Mouse (Mus musculus) right cerebral cortex, postnatal 25 days (tissue): Measurements from ENCODE around the gene Gm20388.
A peak's percentile ranks its signal among the peaks of the same experiment; 100 is the strongest.

Source experiments
- DNase-seq: peaks from one replicate; pipeline ENCODE4 v3.0.0; 2022

Gm20388 gene

DNA sequence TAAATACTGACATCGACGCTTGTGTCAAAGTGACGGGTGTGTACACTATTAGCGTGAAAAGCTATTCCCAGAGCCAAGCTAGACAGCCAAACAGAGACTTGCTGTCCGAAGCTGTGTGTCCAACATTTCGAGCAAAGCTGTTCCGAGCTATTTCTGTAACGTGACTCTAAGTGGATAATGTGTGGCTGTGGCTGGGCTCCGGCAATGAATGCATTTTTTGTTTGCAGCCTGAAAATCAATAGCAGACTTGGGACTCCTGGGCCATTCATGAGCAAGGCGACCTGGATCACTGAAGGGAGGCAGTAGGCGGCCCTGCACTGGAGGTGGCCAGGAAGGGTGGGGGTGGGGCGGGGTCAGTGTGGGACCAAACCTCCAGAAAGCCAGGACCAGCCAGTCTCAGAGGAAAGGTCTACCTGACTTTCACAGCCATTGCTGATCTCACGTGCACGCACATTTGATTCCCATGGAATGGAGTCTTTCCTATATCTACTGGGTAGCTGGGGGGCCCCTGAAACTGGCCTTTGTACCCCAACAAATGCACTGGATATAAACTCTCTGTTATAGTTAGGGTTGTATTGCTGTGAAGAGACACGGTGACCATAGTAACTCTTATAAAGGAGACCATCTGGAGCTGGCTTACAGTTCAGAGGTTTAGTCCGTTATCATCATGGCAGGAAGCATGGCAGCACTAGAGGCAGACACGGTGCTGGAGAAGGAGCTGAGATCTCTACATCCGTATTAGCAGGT lies 1415.7 kb downstream of the Gm20388 start:
- DNase-seq = no peak

DNA sequence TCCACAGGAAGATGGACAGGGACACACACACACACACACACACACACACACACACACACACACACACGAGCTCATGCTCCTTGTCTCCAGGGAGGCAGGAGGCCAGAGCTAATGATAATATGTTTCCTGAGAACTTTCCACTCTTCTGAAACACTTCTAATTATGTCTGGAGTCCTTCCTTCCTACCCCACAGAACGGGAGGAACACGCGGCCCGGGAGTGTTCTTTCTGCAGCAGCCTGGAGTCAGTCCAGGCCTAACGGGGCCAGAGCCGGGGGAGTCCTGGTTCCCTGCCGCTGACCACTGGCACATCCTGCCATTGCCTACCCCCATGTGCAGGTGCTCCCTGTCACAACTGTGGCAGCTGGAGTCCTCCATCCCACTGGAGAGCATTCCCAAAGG lies 1421.8 kb downstream of the Gm20388 start:
- no peak for DNase-seq

DNA sequence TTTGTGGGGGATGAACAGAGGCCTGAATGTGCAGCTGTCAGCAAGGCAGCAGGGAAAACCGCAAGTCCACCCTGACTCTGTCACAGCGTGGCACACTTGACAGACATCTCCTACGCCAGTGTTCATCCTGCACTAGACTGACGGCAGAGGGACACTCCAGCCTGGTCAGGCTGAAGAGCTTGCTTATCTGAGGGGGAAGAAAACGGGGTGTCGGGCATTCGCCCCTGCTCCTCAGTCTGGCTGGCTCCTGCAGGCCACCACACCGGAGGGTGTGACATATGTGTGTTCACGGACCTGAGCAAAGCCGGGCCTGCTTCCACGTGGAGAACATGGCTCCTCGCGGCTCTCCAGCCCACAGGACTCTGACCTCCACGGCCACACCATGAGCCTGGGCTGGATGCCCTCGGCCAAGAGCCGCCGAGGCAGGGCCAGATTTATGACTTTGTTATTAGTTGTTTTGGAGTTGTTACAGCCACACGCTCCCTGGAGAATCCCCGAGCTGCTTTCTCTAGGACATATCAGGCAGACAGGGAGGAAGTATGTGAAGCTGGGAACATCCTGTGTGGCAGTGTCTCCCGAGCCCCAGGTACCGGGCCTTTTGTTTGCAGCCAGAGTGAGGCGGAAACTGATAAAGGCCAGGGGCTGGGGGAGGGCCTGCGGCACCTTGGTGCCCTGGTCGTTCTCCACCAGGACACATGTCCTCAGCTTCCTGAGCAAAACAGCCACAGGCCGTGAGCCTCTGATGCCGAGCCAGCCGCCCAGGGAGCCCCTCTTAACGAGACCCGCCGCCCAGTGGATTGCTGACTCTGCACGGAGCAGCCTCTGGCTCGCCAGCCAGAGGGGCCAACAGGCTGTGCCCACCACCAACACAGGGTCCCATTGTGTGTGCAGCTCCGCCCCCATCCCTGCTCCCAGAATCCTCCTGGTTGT lies 1424.1 kb downstream of the Gm20388 start:
- no peak for DNase-seq

DNA sequence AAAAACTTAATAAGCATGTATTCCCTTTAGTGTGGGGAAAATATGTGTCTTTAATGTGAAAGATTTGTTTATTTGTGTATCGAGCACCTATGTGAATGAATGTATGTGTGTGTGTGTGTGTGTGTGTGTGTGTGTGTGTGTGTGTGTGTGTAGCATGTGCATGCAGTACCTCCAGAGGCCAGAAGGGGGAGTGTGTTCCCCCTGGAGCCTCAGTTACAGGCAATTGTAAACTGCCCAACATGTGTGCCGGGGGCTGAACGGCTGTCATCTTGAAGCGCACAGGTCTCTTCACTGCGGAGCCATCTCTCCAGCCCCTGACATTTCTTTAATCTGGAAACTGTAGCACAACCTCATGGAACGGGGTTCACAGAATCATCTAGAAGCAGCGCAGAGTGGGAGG lies 1425.0 kb downstream of the Gm20388 start:
- DNase-seq = no peak

DNA sequence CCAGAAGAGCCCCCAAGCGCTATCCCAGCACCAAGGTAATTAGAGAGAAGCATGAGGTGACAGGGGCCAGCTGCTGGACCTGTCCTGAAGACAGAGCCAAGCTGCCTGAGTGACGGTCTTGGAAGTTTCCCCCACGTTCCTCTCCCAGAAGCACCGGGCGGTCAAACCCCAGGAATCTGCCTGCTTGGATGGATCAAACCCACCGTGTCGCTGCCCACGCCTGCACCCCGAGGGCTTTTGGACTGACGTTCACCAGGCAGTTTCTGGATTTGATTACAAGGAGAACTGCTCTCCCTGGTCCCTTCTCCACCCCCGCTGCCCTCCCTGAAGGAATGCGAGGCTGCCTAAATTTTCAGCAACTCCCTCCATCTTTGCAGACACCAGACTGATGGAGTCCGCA lies 1432.3 kb downstream of the Gm20388 start:
- no peak for DNase-seq

DNA sequence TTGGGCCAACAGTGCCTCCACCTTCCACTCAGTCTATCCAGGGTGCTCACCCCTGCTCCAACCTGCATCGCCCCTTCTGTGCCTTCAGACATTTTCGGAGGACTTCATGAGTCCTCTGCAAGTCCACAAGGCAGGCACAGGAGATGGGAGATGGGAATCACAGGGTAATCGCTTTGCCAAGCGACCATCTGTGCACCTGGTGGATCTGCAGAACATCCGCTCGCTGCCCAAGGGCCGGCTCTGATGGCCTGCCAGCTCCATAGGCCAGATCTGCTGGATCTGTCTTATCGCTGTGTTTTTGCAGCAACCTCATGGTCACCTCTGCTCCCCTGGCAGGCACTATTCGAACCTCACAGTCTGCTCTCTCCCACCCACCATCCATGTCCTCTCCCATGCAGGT lies 1433.8 kb downstream of the Gm20388 start:
- no peak for DNase-seq

DNA sequence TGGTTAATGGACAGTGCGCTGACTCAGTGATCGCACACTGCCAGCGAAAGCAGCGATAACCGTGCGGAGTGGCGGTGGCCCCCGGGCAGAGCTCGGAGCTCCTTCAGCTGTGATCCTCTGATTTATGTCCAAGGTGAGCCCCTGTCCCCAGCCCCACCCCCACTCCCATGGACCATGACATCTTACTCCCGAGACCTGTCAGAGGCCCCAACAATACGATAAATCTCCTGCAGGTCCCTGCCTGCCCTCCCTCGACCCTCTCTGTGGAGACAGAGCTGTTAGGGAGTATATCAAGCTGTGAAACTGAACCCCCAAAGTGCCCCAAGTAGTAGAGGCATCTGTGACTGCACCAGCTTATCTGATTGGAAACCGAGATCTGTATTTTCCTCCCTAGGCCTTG lies 1435.5 kb downstream of the Gm20388 start:
- no peak for DNase-seq

DNA sequence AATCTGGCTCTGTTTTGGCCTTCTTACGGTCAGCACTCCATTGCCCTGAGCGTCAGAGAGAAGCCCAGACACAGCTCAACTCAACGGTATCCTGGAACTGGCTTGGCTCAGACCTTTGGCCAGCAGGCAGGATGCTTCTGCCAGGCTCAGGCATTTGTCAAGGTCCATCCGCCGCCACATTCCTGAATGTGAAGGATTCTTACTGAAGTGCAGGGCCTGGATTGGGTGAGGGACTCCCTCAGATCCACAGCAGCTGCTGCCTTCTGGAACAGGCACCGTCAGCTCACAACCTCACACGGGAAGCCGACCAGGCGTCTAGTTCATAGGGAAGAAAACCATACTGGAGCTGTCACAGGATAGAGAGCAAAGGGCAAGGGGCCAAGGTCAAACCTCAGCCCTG lies 1436.2 kb downstream of the Gm20388 start:
- DNase-seq = no peak

DNA sequence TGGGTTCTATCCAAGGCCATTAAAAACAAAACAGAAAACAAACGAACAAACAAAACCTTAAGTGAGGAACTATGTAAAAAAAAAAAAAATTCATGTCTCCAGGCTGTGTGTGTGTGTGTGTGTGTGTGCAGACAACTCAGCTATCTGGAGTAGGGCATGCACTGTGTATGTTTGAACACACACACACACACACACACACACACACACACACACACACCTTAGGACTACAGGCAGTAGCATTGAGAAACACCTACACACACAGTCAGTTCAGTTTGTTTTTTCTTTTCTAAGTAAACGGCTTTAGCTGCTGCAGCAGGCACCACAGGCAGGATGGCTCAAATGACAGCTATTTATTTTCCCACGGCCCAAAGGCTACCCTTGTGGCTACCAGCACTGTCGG lies 1438.4 kb downstream of the Gm20388 start:
- no peak for DNase-seq

DNA sequence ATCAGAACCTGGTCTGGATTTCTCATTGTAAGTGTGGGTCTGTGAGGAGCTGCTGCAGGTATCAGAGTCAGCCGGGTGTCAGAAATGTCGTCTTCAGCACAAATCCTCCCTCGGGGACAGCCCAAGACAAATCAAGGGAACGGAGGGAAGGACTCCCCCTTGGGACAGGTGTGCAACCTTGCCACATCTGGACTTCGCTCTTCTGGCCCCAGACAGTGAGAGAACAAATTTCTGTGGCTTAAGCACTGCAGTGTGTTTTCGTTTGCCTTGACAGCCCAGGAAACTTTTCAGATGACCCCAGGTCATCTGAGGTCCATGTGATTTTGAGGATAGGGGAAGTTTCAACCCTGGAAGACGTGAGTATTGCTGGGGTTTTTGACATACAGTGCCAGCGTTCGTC lies 1440.2 kb downstream of the Gm20388 start:
- DNase-seq = no peak

DNA sequence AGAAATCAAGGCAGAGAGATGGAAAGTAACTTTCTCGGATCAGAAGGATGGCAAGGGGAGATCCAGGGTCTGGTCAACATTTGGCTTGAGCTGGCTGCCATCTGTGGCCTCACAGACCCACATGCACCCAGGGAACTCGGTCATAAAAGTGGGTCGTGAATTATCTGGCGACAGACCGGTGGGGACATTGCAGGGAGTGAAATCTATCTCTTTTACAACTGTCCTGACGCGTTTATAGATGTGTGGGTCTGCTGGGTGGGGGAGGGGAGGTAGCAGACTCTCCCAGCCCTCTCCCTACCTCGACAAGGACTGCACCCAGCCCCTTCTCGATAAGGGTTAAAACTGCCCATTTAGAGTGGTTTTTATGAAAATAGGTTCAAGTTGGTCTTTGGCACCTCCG lies 1444.2 kb downstream of the Gm20388 start:
- DNase-seq = no peak

DNA sequence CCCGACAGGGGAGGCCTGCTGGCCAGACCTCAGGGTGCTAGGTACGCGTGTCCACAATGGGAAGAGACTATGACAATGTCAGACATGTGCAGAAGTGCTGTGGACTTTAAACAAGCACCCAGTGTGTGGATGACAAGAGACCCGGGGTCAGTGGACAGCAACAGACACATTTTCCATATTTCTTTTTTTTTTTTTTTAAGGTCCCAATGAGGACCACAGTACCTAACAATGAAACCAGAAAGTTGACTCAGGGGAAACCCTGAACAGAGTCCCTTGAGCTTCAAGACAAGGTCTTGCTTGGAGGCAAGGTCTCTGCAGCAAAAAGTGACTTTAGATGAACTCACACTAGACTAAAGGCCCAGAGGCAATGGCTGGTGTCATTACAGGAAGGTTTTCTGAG lies 1446.8 kb downstream of the Gm20388 start:
- DNase-seq = no peak

DNA sequence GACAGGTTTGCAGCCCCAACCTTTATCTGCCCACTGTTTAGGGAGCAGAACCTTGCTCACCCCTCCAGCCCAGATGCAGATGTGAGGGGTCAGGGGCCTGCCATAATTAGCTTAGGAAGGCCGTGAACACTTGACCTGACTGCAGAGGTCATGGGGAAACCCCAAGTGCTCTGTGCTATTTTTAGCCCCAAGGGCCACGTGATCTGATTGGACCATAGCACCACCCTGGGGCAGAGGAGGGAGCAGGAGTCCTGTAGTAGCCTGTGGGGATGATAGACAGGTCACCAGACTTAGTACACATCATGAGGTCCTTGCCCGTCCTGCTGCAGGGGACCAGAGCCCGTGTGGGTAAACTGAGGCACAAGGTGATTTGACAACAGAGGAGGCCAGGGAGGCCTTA lies 1448.0 kb downstream of the Gm20388 start:
- no peak for DNase-seq

DNA sequence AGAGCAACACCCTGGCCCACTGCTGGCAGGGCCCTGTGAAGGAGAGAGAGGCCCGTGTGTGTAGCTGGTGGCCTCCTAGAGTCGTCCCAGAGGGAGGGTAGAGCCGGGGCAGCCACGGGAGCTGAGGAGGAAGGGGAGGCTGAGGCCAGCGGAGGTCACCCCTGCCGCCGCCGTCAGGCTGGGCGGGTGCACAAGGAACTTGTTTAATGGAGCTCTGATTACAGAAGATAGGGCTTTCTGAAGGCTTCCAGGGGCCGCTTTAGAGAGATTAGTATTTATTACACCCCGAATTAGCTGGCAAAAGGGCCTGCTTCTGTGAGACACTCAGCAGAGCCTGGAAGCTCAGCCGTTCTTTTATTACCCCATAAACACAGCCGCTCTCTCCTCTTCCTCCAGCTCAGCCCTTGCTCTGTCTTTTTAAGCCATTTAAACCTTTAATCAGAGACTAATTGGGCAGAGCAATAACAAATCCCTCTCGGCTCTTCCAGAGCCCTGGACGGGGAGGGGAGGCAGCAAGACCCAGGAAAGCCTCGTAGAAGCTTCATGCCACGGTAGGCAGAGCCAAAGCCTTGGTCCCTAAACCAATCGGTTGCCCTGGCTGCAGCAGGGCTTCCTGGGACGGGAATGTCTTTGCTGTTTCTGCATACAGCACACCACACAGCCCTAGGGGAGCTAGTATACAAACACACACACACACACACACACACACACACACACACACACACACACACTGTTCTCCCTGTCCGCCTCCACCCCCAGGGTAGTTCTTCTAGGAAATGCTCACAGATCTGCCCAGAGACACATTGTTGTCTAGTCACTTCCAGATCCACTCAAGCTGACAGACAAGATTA lies 1448.7 kb downstream of the Gm20388 start:
- DNase-seq = no peak

DNA sequence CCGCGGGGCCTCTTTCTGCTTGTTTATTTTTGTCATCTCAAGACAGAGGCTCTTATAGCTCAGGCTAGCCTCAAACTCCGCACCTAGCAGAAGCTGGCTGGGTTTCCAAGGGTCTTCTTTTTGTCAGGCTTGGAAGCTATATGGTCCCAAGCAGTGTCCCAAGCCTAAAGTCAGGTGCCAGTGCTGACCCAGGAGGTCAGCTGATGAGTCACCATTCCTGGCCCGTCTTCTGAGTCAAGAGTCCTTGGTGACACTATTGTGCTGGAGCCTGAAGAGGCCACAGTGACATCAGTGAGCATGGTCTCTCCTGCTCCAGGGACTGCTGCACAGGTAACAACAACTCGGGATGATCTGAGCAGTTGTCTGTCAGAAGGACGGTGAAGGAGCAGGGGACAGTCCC lies 1449.4 kb downstream of the Gm20388 start:
- no peak for DNase-seq

DNA sequence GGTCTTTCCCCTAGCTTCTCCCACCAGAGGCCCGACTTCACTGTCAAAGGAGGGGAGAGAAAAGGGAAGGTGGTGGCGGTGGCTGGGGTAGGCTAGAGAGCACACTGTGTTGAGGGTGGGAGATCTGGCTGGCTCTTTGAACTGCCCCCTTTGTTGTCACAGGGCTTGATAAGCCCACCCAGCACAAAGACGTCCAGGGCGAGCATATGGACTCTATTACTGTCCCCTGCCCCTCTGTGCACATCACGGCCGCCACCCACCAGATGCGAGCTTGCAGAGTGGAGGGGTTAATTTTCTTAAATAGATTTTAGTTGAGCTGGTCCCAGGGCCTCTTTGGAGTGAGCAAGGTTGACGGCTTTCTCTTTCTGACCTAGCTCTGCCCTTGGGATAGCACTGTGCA lies 1450.5 kb downstream of the Gm20388 start:
- DNase-seq = no peak

DNA sequence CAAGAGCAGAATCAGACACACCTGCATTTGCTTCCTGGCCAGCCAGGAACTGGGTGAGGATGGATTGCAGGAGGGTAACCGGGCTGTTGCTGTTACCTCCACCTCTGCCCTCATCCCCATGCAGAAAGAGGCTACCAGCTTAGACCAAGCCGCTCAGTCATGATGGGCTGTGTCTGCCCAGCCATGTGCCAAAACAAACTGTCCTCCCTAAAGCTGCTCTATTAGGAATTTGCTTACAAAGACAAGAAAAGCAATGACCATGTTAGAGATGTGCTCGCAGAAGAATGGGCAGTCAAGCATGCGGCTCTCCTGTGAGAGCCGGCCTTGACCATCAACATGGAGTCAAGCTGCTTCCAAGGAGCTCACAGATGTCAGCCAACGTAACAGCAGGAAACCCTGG lies 1454.0 kb downstream of the Gm20388 start:
- DNase-seq = no peak

DNA sequence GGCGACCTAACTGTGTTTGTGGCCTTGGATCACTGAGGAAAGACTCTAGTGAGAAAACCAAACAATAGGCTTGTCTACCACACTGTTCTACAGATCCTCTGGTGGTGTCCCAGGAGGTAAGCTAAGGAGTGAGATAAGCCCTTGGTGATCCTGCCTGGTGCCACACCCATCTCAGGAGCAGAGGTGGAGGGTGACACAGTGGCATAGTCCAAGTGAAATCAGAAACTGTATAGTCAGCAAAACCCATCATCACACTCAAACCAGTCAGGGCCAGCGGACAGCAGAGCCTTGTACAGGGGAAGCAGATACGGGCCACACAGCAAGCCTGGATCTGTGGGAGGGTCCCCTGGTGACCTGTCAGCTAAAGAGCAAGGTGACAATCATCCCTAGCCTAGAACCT lies 1454.5 kb downstream of the Gm20388 start:
- DNase-seq = no peak

DNA sequence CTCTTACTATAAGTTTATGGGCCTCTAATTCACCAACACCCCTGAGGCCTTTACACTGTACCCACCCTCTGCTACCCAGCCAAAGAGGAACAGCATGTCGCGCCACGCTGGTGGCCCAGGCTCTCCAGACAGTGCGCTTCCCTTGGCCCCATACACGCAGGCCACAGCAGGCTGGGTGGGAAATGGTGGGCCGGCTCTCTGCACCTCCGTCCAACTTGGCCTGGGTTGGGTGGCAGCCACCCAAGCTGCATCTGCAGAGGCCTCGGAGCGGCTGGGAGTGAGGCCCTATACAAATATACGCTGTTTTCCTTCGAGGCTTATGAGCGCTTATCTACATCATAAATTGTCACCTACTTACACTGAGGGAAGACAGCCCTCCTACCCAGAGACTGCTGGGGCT lies 1456.0 kb downstream of the Gm20388 start:
- no peak for DNase-seq

DNA sequence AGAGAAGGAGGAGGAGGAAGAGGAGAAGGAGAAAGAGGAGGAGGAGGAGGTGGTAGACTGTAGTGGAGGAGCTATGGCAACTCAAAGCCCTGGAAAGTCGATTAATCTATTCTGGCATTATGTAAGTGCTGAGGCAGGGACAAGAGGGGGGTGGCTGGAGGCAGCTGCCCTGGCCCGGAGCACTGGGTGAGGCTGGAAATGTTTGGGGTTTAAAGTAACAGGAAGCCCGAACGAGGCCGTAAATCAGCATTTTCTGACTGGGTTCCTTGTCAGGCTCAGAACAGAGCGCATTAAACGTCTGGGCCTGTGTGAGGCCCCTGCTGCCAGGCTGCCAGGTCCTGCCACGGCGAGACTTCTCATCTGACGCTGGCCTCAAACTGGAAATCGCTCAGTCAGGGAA lies 1458.2 kb downstream of the Gm20388 start:
- DNase-seq = no peak

DNA sequence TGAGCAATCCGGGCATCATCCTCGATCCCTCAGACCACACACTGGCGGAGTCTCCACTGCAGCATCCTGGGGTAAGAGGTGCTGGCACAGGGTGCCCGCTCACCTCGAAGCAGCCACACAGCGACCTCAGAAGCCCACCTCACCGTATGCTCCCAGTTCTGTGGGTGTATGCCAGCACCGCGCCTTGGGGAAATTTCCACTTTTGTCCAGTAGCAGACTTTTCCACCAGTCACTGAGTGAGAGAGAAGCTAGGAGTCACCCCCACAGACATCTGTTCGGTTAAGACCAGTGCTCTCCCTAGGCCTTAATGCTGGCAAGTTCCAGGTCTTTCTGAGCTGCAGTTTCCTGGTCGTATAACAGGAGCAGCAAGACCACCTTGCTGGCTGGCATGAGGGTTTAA lies 1458.7 kb downstream of the Gm20388 start:
- DNase-seq = peak; percentile 51

DNA sequence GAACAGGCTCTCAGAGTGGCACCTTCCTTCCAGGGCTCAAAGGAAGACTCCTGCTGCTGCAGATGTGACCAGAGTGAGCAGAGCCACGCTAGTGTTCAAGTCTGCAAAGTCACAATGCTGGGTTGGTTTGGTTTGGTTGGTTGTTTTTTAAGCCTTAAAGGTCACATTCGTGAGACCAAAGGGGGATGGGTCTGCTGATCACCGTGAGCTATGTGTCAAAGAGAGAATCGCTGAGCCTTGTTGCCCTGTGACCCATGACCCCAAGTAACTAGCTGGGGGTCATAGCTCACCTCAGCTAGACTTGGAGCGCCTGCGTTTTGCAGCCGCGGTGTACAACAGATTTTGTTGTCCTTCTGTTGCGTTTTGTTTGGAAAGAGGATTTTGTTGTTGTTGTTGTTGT lies 1460.6 kb downstream of the Gm20388 start:
- DNase-seq = no peak

DNA sequence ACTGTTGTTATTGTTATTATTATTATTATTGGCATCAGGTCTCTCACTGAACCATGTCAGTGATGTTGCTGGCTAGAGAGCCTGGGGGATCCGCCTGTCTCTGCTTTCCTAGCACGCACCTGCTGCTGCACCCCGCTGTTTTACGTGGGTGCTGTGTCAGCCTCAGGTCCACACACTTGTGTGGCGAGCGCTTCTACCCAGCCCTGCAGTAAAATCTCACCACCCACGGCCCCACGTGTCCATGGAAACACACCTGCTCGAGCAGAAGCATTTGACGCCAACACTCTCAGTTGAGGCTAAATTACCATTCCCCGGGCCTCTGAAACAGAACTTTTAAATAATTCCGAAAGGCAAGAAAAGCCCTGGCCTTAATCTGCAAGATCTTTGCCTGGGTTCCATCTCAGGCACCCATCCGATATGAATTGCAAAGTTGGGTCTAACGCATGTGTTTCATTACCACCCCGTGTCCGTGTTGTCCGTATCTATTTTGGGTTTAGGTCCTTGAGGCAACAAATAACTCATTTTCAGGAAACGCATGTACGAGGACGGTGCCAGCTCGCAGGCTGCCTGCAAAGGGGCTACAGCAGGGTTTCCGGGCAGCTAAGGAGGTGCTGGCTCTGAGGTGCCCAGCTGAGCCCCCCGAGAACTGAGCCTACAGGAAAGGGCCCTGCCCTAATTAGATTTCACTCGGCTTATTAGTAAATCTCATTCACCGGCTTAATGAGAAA lies 1461.4 kb downstream of the Gm20388 start:
- DNase-seq = peak; percentile 78
